22 mouse cellular contexts compared by ENCODE assay signal in genomic region chr7:118274169-118274568, GRCm38 (mm10). TPM values are rescaled to one million over a fixed set of nuclear protein-coding genes. Genes with fewer than 3 reads are reported as not detected.
DNase-seq lines count a peak whose midpoint lies in the region; ATAC-seq and TF ChIP-seq lines count a peak whose summit lies in the region.
"Had no signal": no experiment of that assay in that cellular context is flagged by ENCODE, and none has a peak within 500 bp of the region (broad histone marks: within the 10 kb centered on the region; RNA-seq: fewer than 3 reads in every experiment).

No protein-coding gene starts in this region.

- H3K4me3 ChIP-seq in midbrain, embryonic 10.5 days, result no peak overlapping the region
- no peak overlapping the region for H3K4me3 ChIP-seq in midbrain, embryonic 13.5 days (replicated peaks)
- no peak overlapping the region for H3K4me3 ChIP-seq in bone marrow, adult 2 months (replicated peaks; ENCODE audit: control insufficient read depth, low read depth, low read length)
- H3K4me3 ChIP-seq in kidney, embryonic 14.5 days (ENCODE audit: low read length), result no peak overlapping the region
- H3K4me3 ChIP-seq: embryonic facial prominence, embryonic 12.5 days; embryonic facial prominence, embryonic 15.5 days; forebrain, embryonic 12.5 days had no signal

- 81% methylated on average over 7 of the region's 7 CpGs for WGBS in midbrain, embryonic 10.5 days
- WGBS in midbrain, embryonic 13.5 days, result 63% methylated on average over 7 of the region's 7 CpGs
- WGBS in bone marrow, adult 2 months, result 79% methylated on average over 7 of the region's 7 CpGs
- 84% methylated on average over 7 of the region's 7 CpGs for WGBS in kidney, embryonic 14.5 days

- H3K27me3 ChIP-seq in midbrain, embryonic 10.5 days (ENCODE audit: low read depth, poor library complexity, severe bottlenecking), result no peaks in the 10 kb centered on the region
- H3K27me3 ChIP-seq in midbrain, embryonic 13.5 days, result no peaks in the 10 kb centered on the region
- H3K27me3 ChIP-seq in kidney, embryonic 14.5 days (ENCODE audit: control insufficient read depth, insufficient read depth, low read length), result no peaks in the 10 kb centered on the region
- H3K27me3 ChIP-seq: embryonic facial prominence, embryonic 12.5 days; embryonic facial prominence, embryonic 15.5 days; forebrain, embryonic 12.5 days had no signal

- no peaks in the 10 kb centered on the region for H3K9me3 ChIP-seq in midbrain, embryonic 10.5 days (replicated peaks)
- H3K9me3 ChIP-seq in midbrain, embryonic 13.5 days, result no peaks in the 10 kb centered on the region
- no peaks in the 10 kb centered on the region for H3K9me3 ChIP-seq in kidney, embryonic 14.5 days (ENCODE audit: control insufficient read depth, low read length)
- H3K9me3 ChIP-seq: embryonic facial prominence, embryonic 12.5 days; embryonic facial prominence, embryonic 15.5 days; forebrain, embryonic 12.5 days had no signal

- H3K4me2 ChIP-seq in midbrain, embryonic 13.5 days (replicated peaks), result no peak overlapping the region
- no peak overlapping the region for H3K4me2 ChIP-seq in kidney, embryonic 14.5 days (replicated peaks; ENCODE audit: low read depth, low read length)
- H3K4me2 ChIP-seq: embryonic facial prominence, embryonic 12.5 days; embryonic facial prominence, embryonic 15.5 days; forebrain, embryonic 12.5 days; heart, embryonic 11.5 days; hindbrain, embryonic 14.5 days had no signal

- H3K27ac ChIP-seq in midbrain, embryonic 10.5 days (replicated peaks), result peak overlapping the region; percentile 3; the same call in 1 of the 2 replicates
- no peak overlapping the region for H3K27ac ChIP-seq in midbrain, embryonic 13.5 days
- H3K27ac ChIP-seq in bone marrow, adult 2 months (ENCODE audit: control insufficient read depth, insufficient read depth, low read depth, low read length, poor library complexity), result 0 out of 2 replicates have a peak overlapping the region, but pooled peaks have one; percentile 9
- no peak overlapping the region for H3K27ac ChIP-seq in kidney, embryonic 14.5 days (ENCODE audit: low read depth, low read length)
- H3K27ac ChIP-seq: embryonic facial prominence, embryonic 12.5 days; embryonic facial prominence, embryonic 15.5 days; forebrain, embryonic 12.5 days; hindbrain, embryonic 14.5 days; hindbrain, postnatal 0 days had no signal

- TF ChIP-seq CTCF in bone marrow, adult 2 months (IDR thresholded peaks at IDR 0.05; ENCODE audit: control insufficient read depth, insufficient read depth, low read length), result no peak

- no peak overlapping the region for H3K9ac ChIP-seq in midbrain, embryonic 13.5 days (replicated peaks)
- no peak overlapping the region for H3K9ac ChIP-seq in kidney, embryonic 14.5 days (ENCODE audit: low read depth, low read length)
- H3K9ac ChIP-seq: embryonic facial prominence, embryonic 12.5 days; embryonic facial prominence, embryonic 15.5 days; forebrain, embryonic 12.5 days; hindbrain, embryonic 14.5 days had no signal

- no peak for ATAC-seq in midbrain, embryonic 13.5 days
- ATAC-seq in kidney, embryonic 14.5 days (ENCODE audit: low FRiP score, low TSS enrichment), result no peak
- ATAC-seq: activated CD4-positive, CD25-positive, alpha-beta regulatory T cell, adult 4 months; forebrain, embryonic 16.5 days; hindbrain, postnatal 0 days; inflammation-experienced regulatory T-cells, adult 6 months; intestine, embryonic 16.5 days had no signal

- peak; percentile 12 for DNase-seq in cerebellum, adult 9-11 months
- no peak for DNase-seq in cerebellum, adult 11-12 months
- DNase-seq in midbrain, embryonic 10.5 days (ENCODE audit: low spot score), result no peak
- DNase-seq in A20 (ENCODE audit: low read depth, low spot score), result peak; percentile 47
- DNase-seq: adrenal gland, adult 8-10 months; adrenal gland, postnatal 25 days; cerebellum, adult 8-10 months; gastrocnemius, postnatal 10 days; gastrocnemius, postnatal 36 days had no signal

- no peaks in the 10 kb centered on the region for H3K36me3 ChIP-seq in midbrain, embryonic 10.5 days
- no peaks in the 10 kb centered on the region for H3K36me3 ChIP-seq in midbrain, embryonic 13.5 days
- no peaks in the 10 kb centered on the region for H3K36me3 ChIP-seq in kidney, embryonic 14.5 days (ENCODE audit: control insufficient read depth, insufficient read depth, low read length)
- H3K36me3 ChIP-seq: embryonic facial prominence, embryonic 12.5 days; embryonic facial prominence, embryonic 15.5 days; forebrain, embryonic 12.5 days had no signal

- TF ChIP-seq POLR2A in bone marrow, adult 2 months (IDR thresholded peaks at IDR 0.05; ENCODE audit: borderline replicate concordance, control insufficient read depth, low read depth, low read length), result no peak

- H3K4me1 ChIP-seq in midbrain, embryonic 10.5 days, result peaks cover 6% of the 10 kb centered on the region; the same call in 1 of the 2 replicates
- peaks cover 3% of the 10 kb centered on the region; the same call in 1 of the 2 replicates for H3K4me1 ChIP-seq in midbrain, embryonic 13.5 days (replicated peaks)
- H3K4me1 ChIP-seq in bone marrow, adult 2 months (ENCODE audit: control insufficient read depth, insufficient read depth, low read length), result peaks cover 5% of the 10 kb centered on the region
- no peaks in the 10 kb centered on the region for H3K4me1 ChIP-seq in kidney, embryonic 14.5 days (ENCODE audit: control insufficient read depth, insufficient read depth, low read length)
- H3K4me1 ChIP-seq: embryonic facial prominence, embryonic 12.5 days had no signal

RNA-seq across cellular contexts. Expression of gene Smg1, which starts 30.7 kb away (rescaled TPM):
- polyA plus RNA-seq in midbrain, embryonic 10.5 days (2016; fragmentation: Nextera tagmentation; extraction: Ambion mirVana), result 17.2 and 17.9 TPM in 2 replicates
- polyA plus RNA-seq in midbrain, embryonic 13.5 days (2015; fragmentation: Nextera tagmentation; extraction: Ambion mirVana), result 19.0 and 21.1 TPM in 2 replicates
- polyA plus RNA-seq in bone marrow, adult 2 months (2011; ENCODE audit: insufficient read depth, insufficient read length, low replicate concordance, missing spikeins), result 10.8 and 18.2 TPM in 2 replicates
- polyA plus RNA-seq in kidney, embryonic 14.5 days (2014; fragmentation: Nextera tagmentation; extraction: Ambion mirVana), result 17.7 and 35.3 TPM in 2 replicates

Comparison
In these comparisons a context has a peak if more than half of its experiments do, and no peak if none do; other contexts are left out.
1. DNase-seq: peak in cerebellum, adult 9-11 months (single experiment) and A20 (single experiment); none in cerebellum, adult 11-12 months (single experiment) and midbrain, embryonic 10.5 days (single experiment).
2. H3K27ac ChIP-seq: peak in midbrain, embryonic 10.5 days (single experiment) and bone marrow, adult 2 months (single experiment); none in midbrain, embryonic 13.5 days (single experiment) and kidney, embryonic 14.5 days (single experiment).